Mouse (Mus musculus) testis, adult 2 months (tissue): ENCODE measurements around the gene Prdm16. TPM values are rescaled to one million over a fixed set of nuclear protein-coding genes. Genes with fewer than 3 reads are reported as not detected.

Experiments used
- H3K27ac ChIP-seq: fragments of 200-500 bp; 2 replicates; pipeline ENCODE4 v1.5.1; 2012; ENCODE audit warnings: low read depth, low read length; ENCODE audit not compliant: control insufficient read depth, insufficient read depth
- H3K27me3 ChIP-seq: fragments of 200-500 bp; 2 replicates; pipeline ENCODE4 v1.6.1; 2012; ENCODE audit warnings: mild to moderate bottlenecking, low read length, moderate library complexity; ENCODE audit not compliant: control insufficient read depth, insufficient read depth
- H3K36me3 ChIP-seq: fragments of 200-500 bp; 2 replicates; pipeline ENCODE4 v1.6.1; 2012; ENCODE audit warnings: mild to moderate bottlenecking, low read length; ENCODE audit not compliant: control insufficient read depth, insufficient read depth
- H3K4me1 ChIP-seq: fragments of 200-500 bp; 2 replicates; pipeline ENCODE4 v1.6.1; 2012; ENCODE audit warnings: low read length; ENCODE audit not compliant: control insufficient read depth, insufficient read depth
- H3K4me3 ChIP-seq: fragments of 200-500 bp; 2 replicates; pipeline ENCODE4 v1.5.1; 2012; ENCODE audit warnings: low read depth, mild to moderate bottlenecking, low read length, moderate library complexity, mixed read lengths; ENCODE audit not compliant: control insufficient read depth
- CTCF ChIP-seq: fragments of 200-500 bp; IDR thresholded peaks from 2 replicates; pipeline ENCODE4 v1.5.1; 2012; ENCODE audit warnings: low read depth, mild to moderate bottlenecking, inconsistent platforms, low read length, moderate library complexity; ENCODE audit not compliant: control insufficient read depth, insufficient read depth, insufficient replicate concordance
- POLR2A ChIP-seq: fragments of 200-500 bp; IDR thresholded peaks from 2 replicates; pipeline ENCODE4 v1.6.1; 2012; ENCODE audit warnings: low read depth, mild to moderate bottlenecking, inconsistent platforms, low read length, moderate library complexity; ENCODE audit not compliant: control insufficient read depth
- polyA plus RNA-seq: library from polyadenylated mRNA; depleted of rRNA; stranded (reverse); fragments of >200 nt; gene quantifications from 2 replicates; pipeline ENCODE4 v1.2.3, GENCODE M21; 2012

Prdm16 gene
- polyA plus RNA-seq, 1 experiment, result 3.0 TPM

DNA sequence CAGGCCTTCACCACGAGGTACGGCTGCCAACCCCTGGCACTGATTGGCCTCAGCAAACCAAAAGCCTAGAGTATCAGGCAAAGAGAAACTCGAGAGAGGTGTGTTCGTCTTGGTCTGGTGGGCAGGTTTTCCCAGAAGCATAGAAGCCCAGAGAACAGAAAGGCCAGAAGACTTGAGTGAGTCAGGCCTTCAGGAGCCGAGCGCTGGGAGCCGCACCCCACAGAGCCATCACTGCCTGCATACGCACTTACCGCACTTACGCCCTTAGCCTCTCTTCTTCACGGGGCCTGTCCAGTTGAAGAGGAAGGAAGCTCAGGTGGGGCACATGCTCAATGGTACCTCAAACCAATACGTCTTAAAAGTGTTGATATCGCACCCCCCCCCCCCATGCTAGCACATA, 53.0 kb downstream of the Prdm16 start:
- Histone ChIP-seq H3K27ac (no peak overlapping the region), H3K27me3 (no peaks in the 10 kb centered on the region), H3K4me3 (no peak overlapping the region), H3K36me3 (no peaks in the 10 kb centered on the region), H3K4me1 (no peaks in the 10 kb centered on the region; the same call in none of the 2 replicates)
- TF ChIP-seq CTCF, result no peak
- no peak for TF ChIP-seq POLR2A

GRCm38 (mm10) chr4:154582607-154583236, 54.0 kb downstream of the Prdm16 start:
- no peaks in the 10 kb centered on the region for H3K27me3 ChIP-seq
- H3K36me3 ChIP-seq, result no peaks in the 10 kb centered on the region
- peaks cover 2% of the 10 kb centered on the region for H3K4me1 ChIP-seq
- no peak for TF ChIP-seq CTCF
- TF ChIP-seq POLR2A, result no peak
- no peak overlapping the region for H3K4me3 ChIP-seq
- H3K27ac ChIP-seq, result no peak overlapping the region

DNA sequence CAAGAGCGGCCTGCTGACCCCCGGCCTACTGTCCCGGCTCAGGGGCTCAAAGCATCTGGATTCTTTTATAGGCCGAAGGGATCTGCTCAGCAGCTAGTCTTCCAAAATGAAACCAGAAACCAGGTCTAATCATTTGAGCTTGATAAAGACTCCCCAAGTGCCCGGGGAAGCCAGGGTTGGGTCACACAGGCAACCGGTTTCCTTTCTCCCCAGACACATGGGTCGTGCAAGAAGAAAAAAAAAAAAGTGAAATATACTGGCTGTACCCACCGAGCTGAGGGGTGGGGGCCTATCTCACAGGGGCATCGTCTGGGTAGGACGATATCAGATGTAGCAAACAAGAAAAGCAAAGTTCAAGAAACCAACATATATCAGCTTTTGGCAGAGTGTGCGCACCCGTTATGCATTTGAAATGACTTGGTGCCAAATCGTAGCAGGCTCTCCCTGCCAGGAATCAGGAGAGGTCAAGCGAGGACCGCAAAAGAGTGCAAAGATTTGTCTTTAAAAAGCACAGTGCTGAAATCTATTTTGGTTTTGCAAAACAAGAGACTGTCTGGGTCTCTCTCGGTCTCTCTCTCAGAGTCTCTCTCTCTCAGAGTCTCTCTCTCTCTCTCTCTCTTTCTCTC, 55.3 kb downstream of the Prdm16 start:
- TF ChIP-seq POLR2A (no peak), CTCF (no peak)

GRCm38 (mm10) chr4:154574208-154574875, 62.3 kb downstream of the Prdm16 start:
- no peak overlapping the region for H3K4me3 ChIP-seq
- H3K27ac ChIP-seq, result no peak overlapping the region
- H3K4me1 ChIP-seq, result peaks cover 2% of the 10 kb centered on the region
- no peak for TF ChIP-seq CTCF
- no peak for TF ChIP-seq POLR2A
- H3K27me3 ChIP-seq, result no peaks in the 10 kb centered on the region
- no peaks in the 10 kb centered on the region for H3K36me3 ChIP-seq

More for the DNA sequence above, 55.3 kb downstream of the Prdm16 start:
- Histone ChIP-seq H3K27me3 (no peaks in the 10 kb centered on the region), H3K4me3 (no peak overlapping the region), H3K27ac (no peak overlapping the region), H3K4me1 (peaks cover 2% of the 10 kb centered on the region), H3K36me3 (no peaks in the 10 kb centered on the region)

GRCm38 (mm10) chr4:154570451-154570881, 66.2 kb downstream of the Prdm16 start:
- H3K4me1 ChIP-seq, result no peaks in the 10 kb centered on the region; the same call in 1 of the 2 replicates
- TF ChIP-seq CTCF (no peak), POLR2A (no peak)
- no peaks in the 10 kb centered on the region for H3K27me3 ChIP-seq
- no peak overlapping the region for H3K27ac ChIP-seq
- no peaks in the 10 kb centered on the region for H3K36me3 ChIP-seq
- H3K4me3 ChIP-seq, result no peak overlapping the region

GRCm38 (mm10) chr4:154569845-154570244, 66.8 kb downstream of the Prdm16 start:
- Histone ChIP-seq H3K36me3 (no peaks in the 10 kb centered on the region), H3K27ac (no peak overlapping the region), H3K27me3 (no peaks in the 10 kb centered on the region), H3K4me1 (no peaks in the 10 kb centered on the region; the same call in 1 of the 2 replicates), H3K4me3 (no peak overlapping the region)
- TF ChIP-seq CTCF (no peak), POLR2A (no peak)

DNA sequence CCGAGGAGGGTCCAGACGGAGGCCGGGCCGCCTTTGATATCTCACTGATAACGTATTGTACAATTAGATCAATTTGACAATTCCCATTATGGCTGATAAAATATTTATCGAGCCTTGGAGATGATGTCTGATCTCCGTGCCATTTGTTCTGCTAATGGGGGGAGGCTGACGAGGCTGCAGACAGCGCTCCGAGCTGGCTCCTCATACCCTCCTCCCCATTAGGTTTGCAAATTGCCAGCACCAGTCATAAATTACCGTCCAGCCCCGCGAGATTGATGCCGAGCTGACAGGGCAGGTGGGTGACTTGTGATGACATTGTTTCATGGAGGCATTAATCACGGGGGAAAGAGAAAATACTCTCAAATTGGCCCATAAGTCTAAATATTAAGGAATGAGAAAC, 67.9 kb downstream of the Prdm16 start:
- Histone ChIP-seq H3K27ac (no peak overlapping the region), H3K27me3 (no peaks in the 10 kb centered on the region), H3K4me3 (no peak overlapping the region), H3K36me3 (no peaks in the 10 kb centered on the region), H3K4me1 (no peaks in the 10 kb centered on the region)
- TF ChIP-seq POLR2A (no peak), CTCF (no peak)

DNA sequence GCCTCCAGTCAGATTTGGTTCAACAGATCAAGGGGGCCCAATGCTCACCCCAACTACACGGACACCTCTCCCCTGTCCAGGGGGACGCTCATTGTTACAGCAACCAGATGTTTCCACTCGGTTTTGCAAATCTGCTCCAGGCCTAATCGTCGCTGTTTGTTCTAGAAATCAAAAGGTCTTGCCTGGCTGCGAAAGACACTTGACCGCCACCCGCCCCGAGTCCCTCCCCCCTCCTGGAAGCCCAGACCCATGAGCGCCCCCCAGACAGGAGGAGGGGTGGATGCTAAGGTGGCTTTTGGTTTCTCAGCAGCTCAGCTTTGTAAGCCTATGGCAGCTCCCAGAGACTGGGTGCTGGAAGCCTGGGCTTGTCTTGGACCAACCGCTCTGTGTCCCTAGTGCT, 68.7 kb downstream of the Prdm16 start:
- Histone ChIP-seq H3K27me3 (no peaks in the 10 kb centered on the region), H3K27ac (no peak overlapping the region), H3K4me3 (no peak overlapping the region), H3K4me1 (no peaks in the 10 kb centered on the region), H3K36me3 (no peaks in the 10 kb centered on the region)
- no peak for TF ChIP-seq POLR2A
- TF ChIP-seq CTCF, result no peak
